Mouse (Mus musculus): ENCODE measurements around the gene Cntnap5b. TPM values are rescaled to one million over a fixed set of nuclear protein-coding genes. Genes with fewer than 3 reads are reported as not detected.
"Not testable (repeated sequence)": the region's sequence is repeated elsewhere in the genome, so short reads cannot be mapped to it uniquely, and the experiment has no call there.

Gene Cntnap5b
- polyA plus RNA-seq, 2 experiments = 0.03 TPM; not detected in 1

- H3K9me3 ChIP-seq (ENCODE audit: control insufficient read depth, low read length) = no peaks in the 10 kb centered on the region
- no peak overlapping the region for H3K9ac ChIP-seq (ENCODE audit: low read depth, low read length, severe bottlenecking)
- H3K27me3 ChIP-seq (ENCODE audit: control insufficient read depth, insufficient read depth, low read length) = no peaks in the 10 kb centered on the region
- TF ChIP-seq POLR2A (IDR thresholded peaks at IDR 0.05; ENCODE audit: borderline replicate concordance, extremely low read depth, insufficient read depth, insufficient read length) = no peak
- 43% methylated on average over 4 of the region's 4 CpGs for WGBS
- H3K4me2 ChIP-seq (replicated peaks; ENCODE audit: low read depth, low read length, severe bottlenecking) = no peak overlapping the region
- H3K27ac ChIP-seq (replicated peaks; ENCODE audit: low read depth, low read length) = no peak overlapping the region
- H3K4me3 ChIP-seq (replicated peaks; ENCODE audit: low read length) = no peak overlapping the region
- no peaks in the 10 kb centered on the region for H3K4me1 ChIP-seq (ENCODE audit: control insufficient read depth, insufficient read depth, low read length)
- peak; percentile 23; the same call in 1 of the 2 replicates for ATAC-seq (ENCODE audit: low FRiP score, low read depth)
- H3K36me3 ChIP-seq (ENCODE audit: control insufficient read depth, insufficient read depth, low read length) = no peaks in the 10 kb centered on the region
- peak; percentile 34 for DNase-seq (ENCODE audit: low spot score)
Measured at GRCm38 (mm10) chr1:99970184-99971086, 197.9 kb downstream of the Cntnap5b start.

- H3K36me3 ChIP-seq (ENCODE audit: control insufficient read depth, insufficient read depth, low read length); ATAC-seq (ENCODE audit: low FRiP score, low read depth): not testable (repeated sequence)
- 91% methylated on average over 4 of the region's 4 CpGs for WGBS
Measured at GRCm38 (mm10) chr1:100001226-100001625, 228.7 kb downstream of the Cntnap5b start.

GRCm38 (mm10) chr1:100006021-100006745 lies 233.6 kb downstream of the Cntnap5b start:
- no peak for TF ChIP-seq POLR2A (IDR thresholded peaks at IDR 0.05; ENCODE audit: borderline replicate concordance, extremely low read depth, insufficient read depth, insufficient read length)
- no peaks in the 10 kb centered on the region for H3K36me3 ChIP-seq (ENCODE audit: control insufficient read depth, insufficient read depth, low read length)
- H3K9me3 ChIP-seq (ENCODE audit: control insufficient read depth, low read length) = no peaks in the 10 kb centered on the region
- WGBS = 84% methylated on average over 5 of the region's 5 CpGs
- DNase-seq (ENCODE audit: low spot score) (no peak), ATAC-seq (ENCODE audit: low FRiP score, low read depth) (no peak)
- H3K4me1 ChIP-seq (ENCODE audit: control insufficient read depth, insufficient read depth, low read length) = no peaks in the 10 kb centered on the region
- no peak overlapping the region for H3K4me2 ChIP-seq (replicated peaks; ENCODE audit: low read depth, low read length, severe bottlenecking)
- H3K9ac ChIP-seq (ENCODE audit: low read depth, low read length, severe bottlenecking) = no peak overlapping the region
- no peak overlapping the region for H3K27ac ChIP-seq (replicated peaks; ENCODE audit: low read depth, low read length)
- no peaks in the 10 kb centered on the region for H3K27me3 ChIP-seq (ENCODE audit: control insufficient read depth, insufficient read depth, low read length)
- H3K4me3 ChIP-seq (replicated peaks; ENCODE audit: low read length) = no peak overlapping the region

More at GRCm38 (mm10) chr1:100001226-100001625, 228.7 kb downstream of the Cntnap5b start:
- H3K27me3 ChIP-seq (ENCODE audit: control insufficient read depth, insufficient read depth, low read length); H3K9ac ChIP-seq (ENCODE audit: low read depth, low read length, severe bottlenecking); H3K4me1 ChIP-seq (ENCODE audit: control insufficient read depth, insufficient read depth, low read length); H3K4me2 ChIP-seq (replicated peaks; ENCODE audit: low read depth, low read length, severe bottlenecking); H3K4me3 ChIP-seq (replicated peaks; ENCODE audit: low read length); H3K27ac ChIP-seq (replicated peaks; ENCODE audit: low read depth, low read length); DNase-seq (ENCODE audit: low spot score); H3K9me3 ChIP-seq (ENCODE audit: control insufficient read depth, low read length): not testable (repeated sequence)

- ATAC-seq (ENCODE audit: low FRiP score, low read depth) (peak; percentile 62), DNase-seq (ENCODE audit: low spot score) (peak; percentile 35)
- Histone ChIP-seq H3K9me3 (ENCODE audit: control insufficient read depth, low read length) (no peaks in the 10 kb centered on the region), H3K4me3 (replicated peaks; ENCODE audit: low read length) (no peak overlapping the region), H3K4me1 (ENCODE audit: control insufficient read depth, insufficient read depth, low read length) (no peaks in the 10 kb centered on the region), H3K4me2 (replicated peaks; ENCODE audit: low read depth, low read length, severe bottlenecking) (no peak overlapping the region), H3K9ac (ENCODE audit: low read depth, low read length, severe bottlenecking) (no peak overlapping the region), H3K36me3 (ENCODE audit: control insufficient read depth, insufficient read depth, low read length) (no peaks in the 10 kb centered on the region), H3K27me3 (ENCODE audit: control insufficient read depth, insufficient read depth, low read length) (no peaks in the 10 kb centered on the region), H3K27ac (replicated peaks; ENCODE audit: low read depth, low read length) (no peak overlapping the region)
- no peak for TF ChIP-seq POLR2A (IDR thresholded peaks at IDR 0.05; ENCODE audit: borderline replicate concordance, extremely low read depth, insufficient read depth, insufficient read length)
- 55% methylated on average over 2 of the region's 2 CpGs for WGBS
Measured at GRCm38 (mm10) chr1:100041808-100042207, 269.2 kb downstream of the Cntnap5b start.

GRCm38 (mm10) chr1:100079812-100080211 lies 307.2 kb downstream of the Cntnap5b start:
- no peak for DNase-seq (ENCODE audit: low spot score)
- Histone ChIP-seq H3K4me2 (replicated peaks; ENCODE audit: low read depth, low read length, severe bottlenecking) (no peak overlapping the region), H3K4me1 (ENCODE audit: control insufficient read depth, insufficient read depth, low read length) (no peaks in the 10 kb centered on the region), H3K36me3 (ENCODE audit: control insufficient read depth, insufficient read depth, low read length) (no peaks in the 10 kb centered on the region), H3K27ac (replicated peaks; ENCODE audit: low read depth, low read length) (no peak overlapping the region), H3K27me3 (ENCODE audit: control insufficient read depth, insufficient read depth, low read length) (no peaks in the 10 kb centered on the region), H3K9me3 (ENCODE audit: control insufficient read depth, low read length) (no peaks in the 10 kb centered on the region), H3K9ac (ENCODE audit: low read depth, low read length, severe bottlenecking) (no peak overlapping the region), H3K4me3 (replicated peaks; ENCODE audit: low read length) (no peak overlapping the region)
- 60% methylated on average over 2 of the region's 2 CpGs for WGBS
- no peak for TF ChIP-seq POLR2A (IDR thresholded peaks at IDR 0.05; ENCODE audit: borderline replicate concordance, extremely low read depth, insufficient read depth, insufficient read length)
- ATAC-seq (ENCODE audit: low FRiP score, low read depth) = no peak

All from limb, embryonic 14.5 days (tissue).